Mouse (Mus musculus): ENCODE measurements around the gene Shank1.

The Shank1 gene

DNA sequence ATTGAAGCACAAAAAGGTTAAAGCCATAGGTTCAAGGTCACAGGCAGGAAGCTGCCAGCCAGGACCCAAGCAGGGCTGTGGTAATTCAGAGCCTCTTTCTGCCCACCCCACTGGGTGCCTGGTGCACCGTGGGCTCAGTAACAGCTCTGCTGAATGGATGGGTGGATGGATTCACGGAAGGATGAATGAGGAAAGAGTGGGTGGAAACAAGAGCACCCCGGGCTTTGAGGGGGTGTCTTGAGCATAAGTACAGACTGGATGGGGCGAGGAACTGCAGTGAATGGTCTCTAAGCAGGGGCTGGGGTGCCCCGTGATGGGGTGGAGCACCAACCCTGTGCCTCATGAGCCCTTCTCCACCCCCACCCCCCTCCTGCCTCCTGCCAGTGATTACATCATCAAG, 31.7 kb downstream of the Shank1 start:
- DNase-seq = peak; percentile 69

DNA sequence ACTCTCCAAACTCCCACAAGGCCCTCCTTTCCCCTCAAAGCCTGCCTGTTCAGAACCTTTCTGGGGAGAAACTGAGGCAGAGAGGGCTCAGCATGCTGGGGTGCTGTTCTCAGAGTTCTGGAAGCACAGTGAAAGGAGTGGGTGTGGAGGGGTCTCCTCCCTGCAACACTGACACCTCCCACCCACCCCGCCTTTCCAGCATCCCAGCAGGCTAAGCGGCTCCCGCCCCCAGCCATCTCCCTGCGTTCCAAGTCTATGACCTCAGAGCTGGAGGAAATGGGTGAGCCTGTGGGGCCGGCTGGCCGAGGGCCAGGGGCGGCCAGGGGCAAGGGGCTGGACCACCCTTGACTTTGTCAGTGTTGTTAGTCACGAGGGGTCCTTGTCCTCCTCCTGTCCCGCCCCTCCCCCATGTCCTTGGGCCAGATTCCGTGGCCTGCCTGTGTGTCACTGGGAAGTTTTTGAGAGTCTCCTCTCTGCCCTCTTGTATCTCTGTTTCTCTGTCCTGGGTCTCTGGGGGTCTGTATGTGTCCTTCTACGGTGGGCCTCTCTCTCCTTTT, 33.5 kb downstream of the Shank1 start:
- no peak for DNase-seq

DNA sequence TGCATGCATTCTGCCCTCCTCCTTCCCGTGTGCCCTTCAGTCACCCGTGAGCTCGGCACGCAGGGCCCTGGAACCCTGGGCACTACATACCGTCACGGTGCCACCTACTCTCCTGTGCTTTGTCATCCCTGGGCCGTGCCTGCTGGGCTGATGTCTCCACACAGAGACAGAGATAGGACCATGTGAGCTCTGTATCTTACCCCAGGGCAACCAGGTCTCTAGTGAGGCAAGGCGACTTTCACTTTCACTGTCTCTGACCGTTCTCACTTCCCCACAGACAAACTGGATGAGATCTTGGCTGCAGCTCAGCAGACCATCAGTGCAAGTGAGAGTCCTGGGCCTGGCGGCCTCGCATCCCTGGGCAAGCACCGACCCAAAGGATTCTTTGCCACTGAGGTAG, 34.6 kb downstream of the Shank1 start:
- no peak for DNase-seq

DNA sequence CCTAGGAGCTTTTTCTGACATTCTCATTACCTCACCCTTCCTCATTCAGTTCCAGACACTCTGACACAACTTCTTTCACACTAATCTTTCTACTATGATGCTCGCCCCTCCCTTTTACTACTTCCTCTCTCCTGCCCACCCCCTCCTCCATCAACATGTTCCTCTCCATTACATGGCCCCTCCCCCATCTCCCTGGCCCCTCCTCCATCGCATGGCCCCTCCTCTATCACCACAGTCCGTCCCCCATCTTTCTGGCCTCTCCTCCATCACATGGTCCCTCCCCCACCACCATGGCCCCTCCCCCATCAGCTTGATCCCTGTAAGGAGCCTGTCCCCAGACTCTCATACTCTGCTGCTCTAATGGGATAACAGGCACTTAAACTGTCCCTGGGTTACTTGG, 39.0 kb downstream of the Shank1 start:
- DNase-seq = no peak

DNA sequence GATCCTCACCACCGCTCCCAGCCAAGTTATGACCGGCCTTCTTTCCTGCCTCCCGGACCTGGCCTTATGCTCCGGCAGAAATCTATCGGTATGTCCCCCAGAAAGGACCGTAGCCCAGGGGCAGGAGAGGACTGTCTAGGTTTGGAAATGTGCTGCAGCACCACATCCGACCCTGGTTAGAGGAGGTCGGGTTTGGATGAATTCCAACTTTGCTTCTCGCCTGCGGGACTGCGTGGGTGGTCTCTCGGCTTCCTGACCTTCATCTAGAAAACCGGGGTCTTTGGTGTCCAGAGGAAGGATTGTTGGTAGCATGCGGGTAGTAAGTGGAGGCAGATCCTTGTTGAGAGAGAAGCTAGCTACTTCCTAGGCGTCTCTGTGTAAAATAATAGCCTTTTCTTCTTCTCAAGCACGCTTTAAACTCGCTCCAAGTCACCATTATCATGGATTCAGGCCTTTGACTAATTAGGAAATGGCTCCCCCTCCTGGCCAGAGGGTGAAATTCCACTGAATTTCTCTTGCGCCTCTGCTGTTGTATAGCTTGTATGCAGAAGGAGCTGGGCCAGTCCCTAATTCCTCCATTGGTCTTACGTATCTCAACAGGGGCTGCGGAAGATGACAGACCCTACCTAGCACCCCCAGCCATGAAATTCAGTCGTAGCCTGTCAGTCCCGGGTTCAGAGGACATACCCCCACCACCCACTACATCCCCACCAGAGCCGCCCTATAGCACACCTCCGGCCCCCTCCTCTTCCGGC, 41.1 kb downstream of the Shank1 start:
- peak; percentile 87 for DNase-seq

DNA sequence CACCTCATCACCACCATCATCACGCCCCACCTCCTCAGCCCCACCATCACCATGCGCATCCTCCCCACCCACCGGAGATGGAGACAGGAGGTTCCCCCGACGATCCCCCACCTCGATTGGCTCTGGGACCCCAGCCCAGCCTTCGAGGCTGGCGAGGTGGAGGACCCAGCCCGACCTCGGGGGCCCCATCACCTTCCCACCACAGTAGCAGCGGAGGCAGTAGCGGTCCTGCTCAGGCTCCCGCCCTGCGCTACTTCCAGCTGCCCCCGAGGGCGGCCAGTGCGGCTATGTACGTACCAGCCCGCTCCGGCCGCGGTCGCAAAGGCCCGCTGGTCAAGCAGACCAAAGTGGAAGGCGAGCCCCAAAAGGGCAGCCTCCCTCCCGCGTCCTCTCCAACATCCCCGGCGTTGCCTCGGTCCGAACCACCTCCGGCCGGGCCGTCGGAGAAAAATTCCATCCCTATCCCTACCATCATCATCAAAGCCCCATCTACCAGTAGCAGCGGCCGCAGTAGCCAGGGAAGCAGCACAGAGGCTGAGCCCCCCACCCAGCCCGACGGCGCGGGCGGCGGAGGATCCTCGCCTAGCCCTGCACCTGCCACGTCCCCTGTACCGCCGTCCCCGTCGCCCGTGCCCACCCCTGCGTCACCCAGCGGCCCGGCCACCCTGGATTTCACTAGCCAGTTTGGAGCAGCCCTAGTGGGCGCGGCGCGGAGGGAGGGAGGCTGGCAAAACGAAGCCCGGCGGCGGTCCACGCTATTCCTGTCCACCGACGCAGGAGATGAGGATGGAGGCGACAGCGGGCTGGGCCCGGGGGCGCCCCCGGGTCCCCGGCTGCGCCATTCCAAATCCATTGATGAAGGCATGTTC, 42.1 kb downstream of the Shank1 start:
- DNase-seq = no peak

DNA sequence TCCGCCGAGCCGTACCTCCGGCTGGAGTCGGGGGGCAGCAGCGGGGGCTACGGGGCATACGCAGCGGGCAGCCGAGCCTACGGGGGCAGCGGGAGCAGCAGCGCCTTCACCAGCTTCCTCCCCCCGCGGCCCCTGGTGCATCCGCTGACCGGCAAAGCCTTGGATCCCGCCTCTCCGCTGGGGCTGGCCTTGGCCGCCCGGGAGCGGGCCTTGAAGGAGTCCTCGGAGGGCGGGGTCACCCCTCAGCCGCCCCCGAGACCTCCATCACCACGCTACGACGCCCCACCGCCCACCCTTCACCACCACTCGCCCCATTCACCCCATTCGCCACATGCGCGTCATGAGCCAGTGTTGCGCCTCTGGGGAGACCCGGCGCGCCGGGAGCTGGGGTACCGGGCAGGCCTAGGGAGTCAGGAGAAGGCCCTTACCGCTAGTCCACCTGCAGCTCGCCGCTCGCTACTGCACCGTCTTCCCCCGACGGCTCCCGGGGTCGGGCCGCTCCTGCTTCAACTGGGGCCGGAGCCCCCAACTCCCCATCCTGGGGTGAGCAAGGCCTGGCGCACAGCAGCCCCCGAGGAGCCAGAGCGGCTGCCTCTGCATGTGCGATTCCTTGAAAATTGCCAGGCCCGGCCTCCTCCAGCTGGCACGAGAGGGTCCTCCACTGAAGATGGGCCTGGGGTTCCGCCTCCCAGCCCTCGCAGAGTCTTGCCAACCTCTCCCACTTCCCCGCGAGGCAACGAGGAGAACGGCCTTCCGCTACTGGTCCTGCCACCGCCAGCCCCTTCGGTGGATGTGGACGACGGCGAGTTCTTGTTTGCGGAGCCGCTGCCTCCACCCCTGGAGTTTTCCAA, 42.9 kb downstream of the Shank1 start:
- no peak for DNase-seq

DNA sequence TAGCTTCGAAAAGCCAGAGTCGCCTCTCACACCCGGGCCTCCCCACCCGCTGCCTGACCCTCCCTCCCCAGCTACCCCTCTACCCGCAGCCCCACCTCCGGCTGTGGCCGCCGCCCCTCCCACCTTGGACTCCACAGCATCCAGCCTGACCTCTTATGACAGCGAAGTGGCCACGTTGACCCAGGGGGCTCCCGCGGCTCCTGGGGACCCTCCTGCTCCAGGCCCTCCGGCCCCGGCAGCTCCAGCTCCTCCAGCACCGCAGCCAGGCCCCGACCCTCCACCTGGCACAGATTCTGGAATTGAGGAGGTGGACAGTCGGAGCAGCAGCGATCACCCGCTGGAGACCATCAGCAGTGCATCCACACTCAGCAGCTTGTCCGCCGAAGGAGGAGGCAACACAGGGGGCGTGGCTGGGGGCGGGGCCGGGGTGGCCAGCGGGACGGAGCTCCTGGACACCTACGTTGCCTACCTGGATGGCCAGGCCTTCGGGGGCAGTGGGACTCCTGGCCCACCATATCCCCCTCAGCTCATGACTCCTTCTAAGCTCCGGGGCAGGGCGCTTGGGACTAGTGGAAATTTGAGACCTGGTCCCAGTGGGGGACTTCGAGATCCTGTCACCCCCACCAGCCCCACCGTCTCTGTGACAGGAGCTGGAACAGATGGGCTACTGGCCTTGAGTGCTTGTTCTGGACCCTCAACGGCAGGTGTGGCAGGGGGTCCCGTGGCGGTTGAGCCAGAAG, 43.7 kb downstream of the Shank1 start:
- no peak for DNase-seq

DNA sequence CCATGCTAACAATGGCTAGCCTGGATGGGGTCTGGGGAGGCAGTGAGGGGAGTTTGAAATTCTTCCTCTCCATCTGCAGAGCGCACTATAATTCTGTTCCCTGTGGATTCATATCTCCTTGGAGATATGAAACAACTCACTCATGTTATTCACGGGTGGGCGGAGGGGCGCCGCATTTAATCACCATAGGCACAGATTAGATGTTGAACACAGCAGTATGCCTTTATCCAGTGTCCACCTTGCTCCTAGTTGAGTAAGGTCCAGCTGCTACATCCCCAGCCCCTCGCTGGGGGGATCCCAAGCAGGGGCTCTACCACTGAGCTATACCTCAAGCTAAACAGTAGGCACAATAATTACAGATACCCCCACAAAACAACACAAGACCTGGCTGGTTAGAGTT, 45.4 kb downstream of the Shank1 start:
- no peak for DNase-seq

DNA sequence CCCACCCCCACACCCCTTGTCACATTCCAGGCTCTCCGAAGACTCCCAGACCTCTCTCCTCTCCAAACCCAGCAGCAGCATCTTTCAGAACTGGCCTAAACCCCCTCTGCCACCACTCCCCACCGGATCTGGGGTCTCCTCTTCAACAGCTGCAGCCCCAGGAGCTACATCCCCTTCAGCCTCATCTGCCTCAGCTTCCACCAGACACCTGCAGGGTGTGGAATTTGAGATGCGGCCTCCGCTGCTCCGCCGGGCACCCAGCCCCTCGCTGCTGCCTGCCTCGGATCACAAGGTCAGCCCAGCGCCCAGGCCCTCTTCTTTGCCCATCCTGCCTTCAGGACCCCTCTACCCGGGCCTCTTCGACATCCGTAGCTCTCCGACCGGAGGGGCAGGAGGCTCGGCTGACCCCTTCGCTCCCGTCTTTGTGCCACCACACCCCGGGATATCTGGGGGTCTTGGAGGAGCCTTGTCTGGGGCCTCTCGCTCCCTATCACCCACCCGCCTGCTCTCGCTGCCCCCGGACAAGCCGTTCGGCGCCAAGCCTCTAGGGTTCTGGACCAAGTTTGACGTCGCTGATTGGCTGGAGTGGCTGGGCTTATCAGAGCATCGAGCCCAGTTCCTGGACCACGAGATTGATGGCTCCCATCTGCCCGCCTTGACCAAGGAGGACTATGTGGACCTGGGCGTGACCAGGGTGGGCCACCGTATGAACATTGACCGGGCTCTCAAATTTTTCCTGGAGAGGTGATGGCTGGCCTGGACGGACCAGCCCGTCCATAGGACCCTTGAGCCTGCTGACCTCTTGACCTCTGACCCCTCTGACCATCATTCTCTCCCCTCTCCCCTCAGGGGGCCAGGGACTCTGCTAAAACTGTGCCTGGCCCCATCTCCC, 46.8 kb downstream of the Shank1 start:
- DNase-seq = no peak

DNA sequence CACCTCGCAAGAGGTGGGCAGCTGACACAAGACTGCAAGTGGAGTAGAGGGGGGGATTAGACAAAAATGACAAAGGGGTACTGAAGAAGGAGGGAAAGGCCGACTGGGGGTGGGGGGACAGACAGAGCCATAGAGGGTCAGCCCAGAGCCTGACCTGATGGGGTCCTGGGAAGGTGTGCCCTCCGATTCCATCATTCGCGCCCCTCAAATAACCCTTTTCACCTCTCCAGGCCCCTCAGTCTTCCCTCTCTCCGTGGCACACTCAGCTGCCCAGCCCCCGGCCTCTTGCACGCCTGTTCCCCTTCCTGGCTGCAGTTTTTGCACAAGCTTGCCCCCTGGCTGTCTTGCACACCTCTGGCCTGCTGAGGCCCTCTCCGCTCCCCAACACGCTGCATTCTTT, 47.5 kb downstream of the Shank1 start:
- DNase-seq = no peak

DNA sequence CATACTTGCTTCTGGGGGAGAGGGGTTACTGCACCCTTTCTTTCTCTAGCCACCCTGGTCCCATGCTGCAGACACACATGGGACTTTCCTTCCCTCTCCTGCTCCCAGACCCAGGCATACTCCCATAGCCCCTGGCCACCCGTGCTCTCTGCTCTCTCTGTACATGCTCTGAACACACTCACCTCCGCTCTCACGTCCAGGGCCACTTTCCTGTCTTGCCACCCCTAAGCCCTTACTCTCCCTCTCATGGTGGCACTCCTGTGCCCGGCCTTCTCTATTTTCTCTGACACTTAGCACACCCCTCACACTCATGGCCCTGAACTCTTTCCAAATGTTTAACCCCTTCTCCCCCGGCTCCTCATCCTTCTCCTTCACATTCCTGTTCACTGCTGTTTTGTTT, 48.0 kb downstream of the Shank1 start:
- DNase-seq = no peak

DNA sequence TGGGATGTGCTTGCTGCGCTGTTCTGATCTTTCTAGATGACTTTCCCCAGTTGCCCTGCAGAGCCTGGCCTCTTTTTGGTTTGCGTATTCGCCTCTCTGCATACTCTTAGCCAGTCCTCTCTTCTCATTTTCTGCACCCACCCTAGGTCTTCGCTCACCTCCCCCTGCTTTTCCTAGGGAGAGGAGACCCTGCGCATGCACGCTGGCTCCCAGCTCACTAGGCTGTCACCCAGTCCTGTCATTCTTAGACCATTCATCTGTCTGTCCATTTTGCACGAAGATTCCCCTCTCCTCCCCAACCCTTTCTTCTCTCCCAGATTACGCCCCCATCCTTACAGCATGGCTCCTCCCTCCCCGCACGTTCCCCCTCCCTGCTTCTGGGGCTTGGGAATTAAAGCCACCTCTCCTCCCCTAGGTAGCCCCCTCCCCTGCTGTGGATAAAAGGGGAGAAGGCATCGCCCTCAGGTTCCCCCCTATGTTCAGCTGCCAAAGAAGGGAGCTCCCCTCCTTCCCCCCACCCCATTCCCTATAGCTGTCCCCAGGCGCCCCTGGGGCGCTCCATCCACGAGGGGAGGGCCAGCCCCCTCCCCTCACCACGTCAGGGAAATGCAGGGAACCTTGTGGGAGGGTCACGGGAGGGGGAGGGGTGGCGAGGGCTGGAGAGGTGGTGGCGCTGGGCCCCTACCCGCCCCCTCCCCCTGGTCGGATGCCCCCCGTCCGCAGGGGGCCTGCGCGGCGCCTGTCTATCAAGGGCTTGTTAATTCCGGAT, 49.0 kb downstream of the Shank1 start:
- DNase-seq = no peak

DNA sequence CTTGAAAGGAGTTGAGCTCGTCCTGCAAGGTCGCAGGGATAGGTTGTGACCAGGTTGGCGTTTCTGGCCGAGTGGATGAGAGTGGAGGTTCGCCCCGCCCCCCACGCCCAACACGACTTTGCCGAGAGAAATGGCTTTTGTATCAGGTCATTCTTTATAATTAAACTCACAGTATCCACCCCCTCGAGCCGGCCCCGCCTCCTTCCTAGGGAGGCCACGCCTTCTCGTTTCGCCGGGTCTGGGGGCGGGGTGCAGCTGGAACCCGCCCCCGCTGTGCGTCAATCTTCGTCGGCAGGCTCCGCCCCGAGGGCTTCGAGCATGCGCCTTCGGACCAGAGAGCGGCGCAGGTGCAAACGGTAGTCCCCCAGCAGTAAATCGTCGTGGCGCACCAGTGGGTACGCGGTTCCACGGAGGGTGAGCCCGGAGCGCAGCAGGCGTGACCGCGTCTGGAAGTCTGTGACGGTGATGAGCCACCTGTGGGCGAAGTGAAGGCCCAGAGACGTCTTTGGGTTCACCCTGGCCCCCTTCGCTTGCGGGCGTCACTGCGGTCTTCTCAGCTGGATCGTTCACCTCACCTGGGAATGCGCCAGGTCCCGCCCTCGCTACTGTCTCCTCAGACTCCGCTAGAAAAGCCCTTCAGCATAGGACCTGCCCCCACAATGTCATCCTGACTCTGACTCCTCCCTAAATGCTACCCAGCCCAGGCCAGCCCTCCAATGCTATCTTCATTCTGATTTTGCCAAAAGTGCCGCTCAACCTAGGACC, 50.0 kb downstream of the Shank1 start:
- peak; percentile 98 for DNase-seq

DNA sequence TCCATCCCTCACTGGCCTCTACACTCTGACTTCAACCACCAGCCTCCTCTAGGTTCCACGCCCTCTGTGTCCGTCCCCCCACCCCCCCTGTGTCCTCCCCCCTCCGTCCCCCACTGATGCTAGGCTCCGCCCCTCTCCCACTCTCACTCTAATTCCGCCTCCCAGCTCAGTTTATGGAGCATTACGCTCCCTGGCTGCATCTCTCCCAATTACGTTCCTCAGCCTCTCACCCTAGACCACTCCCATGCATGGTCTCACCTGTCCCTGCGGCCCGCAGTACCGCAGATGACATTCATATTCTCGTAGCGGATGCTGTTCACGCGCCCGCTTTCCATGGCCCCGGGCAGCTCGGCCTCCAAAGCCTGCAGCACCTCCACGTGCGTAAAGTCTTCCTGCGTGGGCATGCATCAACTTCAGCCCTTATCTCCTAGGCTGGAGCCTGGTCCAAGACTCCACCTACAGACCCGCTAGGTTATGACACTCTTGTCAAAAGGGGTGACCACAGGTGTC, 50.8 kb downstream of the Shank1 start:
- no peak for DNase-seq

DNA sequence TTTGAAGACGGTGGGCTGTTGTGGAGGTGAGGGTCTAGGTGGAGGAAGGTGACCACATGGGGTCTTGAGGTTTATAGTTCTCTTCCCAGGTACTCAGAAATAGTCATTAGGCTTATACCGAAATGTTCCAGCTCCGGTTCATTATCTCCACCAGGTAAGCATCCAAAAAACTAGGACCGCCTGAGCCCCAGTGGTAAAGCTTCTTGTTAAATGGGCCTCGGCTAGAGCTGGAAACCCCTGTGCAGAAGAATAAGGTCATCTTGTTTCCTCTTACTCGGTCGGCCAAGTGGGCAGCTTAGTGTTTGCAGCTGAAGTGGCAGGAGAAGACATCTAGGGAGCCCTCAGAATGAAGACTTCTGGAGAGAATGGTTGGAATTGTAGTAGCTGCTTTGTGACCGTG, 62.6 kb downstream of the Shank1 start:
- no peak for DNase-seq

DNA sequence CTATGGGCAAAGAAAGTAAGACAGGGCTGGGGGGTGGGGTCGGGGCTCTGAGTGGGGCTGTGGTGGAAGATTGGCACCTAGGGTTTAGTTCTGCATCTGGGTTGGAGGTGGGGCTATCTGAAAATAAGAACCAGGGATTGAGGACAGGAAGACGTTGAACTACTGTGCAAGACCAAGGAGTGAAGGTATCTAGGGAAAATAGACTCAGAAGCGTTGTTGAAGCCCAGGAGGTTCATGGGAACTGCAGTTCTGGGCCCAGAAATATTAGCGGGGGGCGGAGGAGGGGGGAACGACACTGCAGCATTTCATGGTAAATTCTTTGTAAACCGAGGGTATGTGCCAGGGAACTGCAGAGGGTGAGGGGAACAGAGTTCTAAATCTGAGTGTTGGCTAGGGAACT, 63.4 kb downstream of the Shank1 start:
- no peak for DNase-seq

DNA sequence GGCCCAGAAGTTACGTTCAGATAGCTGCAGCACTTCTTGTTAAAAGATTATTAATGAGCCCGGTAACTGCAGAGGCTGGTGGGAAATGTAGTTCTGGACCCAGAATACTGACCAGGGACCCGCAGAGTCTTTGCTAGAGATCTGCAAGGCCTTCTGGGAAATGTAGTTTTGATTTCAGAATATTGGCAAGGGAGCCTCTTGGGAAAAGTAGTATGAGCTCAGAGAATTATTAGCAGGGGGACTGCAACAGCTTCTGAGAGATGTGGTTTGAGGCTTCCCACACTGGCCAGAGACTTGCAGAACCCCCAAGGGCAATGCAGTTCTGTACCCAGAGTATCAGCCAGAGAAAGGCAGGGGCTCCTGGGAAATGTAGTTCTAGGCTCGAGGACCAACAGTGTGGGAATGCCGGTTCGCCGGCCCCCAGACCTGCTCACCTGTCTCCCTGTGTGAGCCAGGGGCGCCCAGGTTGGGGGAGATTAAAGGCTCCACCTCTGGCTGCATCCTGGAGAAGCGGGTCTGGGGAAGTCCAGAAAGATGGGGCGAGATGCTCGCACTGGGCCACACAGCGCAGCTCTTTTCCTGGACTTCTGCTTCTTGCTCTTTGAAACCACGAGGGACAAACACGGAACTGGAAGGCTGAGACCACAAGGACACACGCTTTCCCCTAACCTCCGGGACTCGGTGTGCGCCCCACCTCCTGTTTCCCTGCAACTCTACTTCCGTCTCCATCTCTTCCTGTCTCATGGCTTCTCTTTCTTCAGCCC, 64.0 kb downstream of the Shank1 start:
- DNase-seq = peak; percentile 94

DNA sequence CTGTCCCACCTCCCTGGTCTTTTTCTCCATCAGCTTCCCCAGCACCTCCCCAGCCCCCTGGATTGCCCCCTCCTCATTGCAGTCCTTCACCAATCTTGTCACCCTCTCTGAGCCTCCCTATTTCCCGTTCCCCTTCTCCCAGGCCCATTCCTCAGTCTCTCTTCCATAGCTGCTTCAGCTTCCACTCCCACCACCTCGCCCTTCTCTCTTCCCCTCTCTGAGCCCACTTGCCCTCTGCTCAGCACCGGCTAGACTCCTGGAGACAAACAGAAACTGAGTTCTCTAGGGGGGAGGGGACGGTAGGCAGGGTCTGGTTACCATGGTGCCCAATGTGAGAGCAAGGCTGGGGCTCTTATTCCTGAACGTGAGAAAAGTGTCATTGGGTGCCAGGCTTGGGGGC, 64.7 kb downstream of the Shank1 start:
- no peak for DNase-seq

All from right cerebral cortex, adult 18-20 months (tissue).